Mouse (Mus musculus) 3T3-L1 (cell line): ENCODE measurements around the gene Sec14l2.

Experiments used
- DNase-seq: peaks from one replicate; pipeline ENCODE4 v3.0.0-alpha.2; 2015; ENCODE audit warnings: low read depth, low spot score

Sec14l2 gene

GRCm38 (mm10) chr11:4122742-4123579 is at the start of gene Sec14l2:
Sec14l2 (minus strand) TSS chr11:4123415.
- DNase-seq, result no peak

DNA sequence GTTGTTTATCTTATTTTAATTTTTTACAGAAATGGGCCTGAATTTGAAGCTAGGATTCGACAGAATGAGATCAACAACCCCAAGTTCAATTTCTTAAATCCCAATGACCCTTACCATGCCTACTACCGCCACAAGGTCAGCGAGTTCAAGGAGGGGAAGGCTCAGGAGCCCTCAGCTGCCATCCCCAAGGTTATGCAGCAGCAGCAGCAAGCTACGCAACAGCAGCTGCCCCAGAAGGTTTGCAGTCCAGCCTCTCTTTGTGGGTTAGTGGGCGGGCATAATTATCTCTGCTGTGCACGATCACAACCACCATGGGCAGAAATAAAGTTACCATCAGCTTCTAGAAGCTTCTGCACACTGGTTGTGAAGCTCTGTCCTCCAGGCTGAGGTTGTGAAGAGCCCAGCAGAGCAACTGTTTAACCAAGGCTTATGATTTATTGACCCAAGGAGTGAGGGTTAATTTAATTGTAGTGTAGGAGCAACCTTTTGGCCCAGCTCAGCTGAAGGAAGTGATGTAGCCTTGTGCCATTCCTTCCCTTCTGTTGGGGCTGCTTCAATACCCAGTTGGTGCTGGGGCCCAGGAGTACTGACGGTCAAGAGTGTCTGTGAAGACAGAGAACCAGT is 43.4 kb upstream of the Sec14l2 start:
- no peak for DNase-seq

DNA sequence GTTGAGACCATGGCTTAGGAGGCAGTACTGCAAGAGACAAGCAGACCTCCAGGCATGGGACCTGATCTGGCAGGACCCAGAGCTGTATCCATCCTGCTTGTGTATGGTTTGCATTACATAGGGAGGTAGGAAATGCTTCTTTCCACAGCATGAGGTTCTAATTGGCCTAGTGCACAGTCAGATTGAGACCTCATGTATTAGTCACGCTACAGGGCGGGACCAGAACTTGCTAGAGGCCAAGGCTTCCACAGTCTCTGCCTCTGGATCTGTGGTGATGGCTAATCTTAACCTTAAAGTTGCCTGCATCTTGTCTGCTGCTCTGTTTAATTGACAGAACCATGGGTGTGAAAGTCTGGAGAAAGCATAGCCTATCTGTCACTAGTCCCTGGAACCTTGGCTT is 41.5 kb upstream of the Sec14l2 start:
- DNase-seq, result peak; percentile 89

GRCm38 (mm10) chr11:4160758-4161480 is 37.7 kb upstream of the Sec14l2 start:
- DNase-seq, result peak; percentile 57

GRCm38 (mm10) chr11:4159808-4160708 is 36.8 kb upstream of the Sec14l2 start, which contains the start of the genes Ccdc157 and Sf3a1:
Ccdc157 (minus strand) TSS chr11:4160293.
Sf3a1 (plus strand) TSS chr11:4160350.
- DNase-seq, result peak; percentile 91

GRCm38 (mm10) chr11:4158676-4159075 is 35.5 kb upstream of the Sec14l2 start:
- no peak for DNase-seq

DNA sequence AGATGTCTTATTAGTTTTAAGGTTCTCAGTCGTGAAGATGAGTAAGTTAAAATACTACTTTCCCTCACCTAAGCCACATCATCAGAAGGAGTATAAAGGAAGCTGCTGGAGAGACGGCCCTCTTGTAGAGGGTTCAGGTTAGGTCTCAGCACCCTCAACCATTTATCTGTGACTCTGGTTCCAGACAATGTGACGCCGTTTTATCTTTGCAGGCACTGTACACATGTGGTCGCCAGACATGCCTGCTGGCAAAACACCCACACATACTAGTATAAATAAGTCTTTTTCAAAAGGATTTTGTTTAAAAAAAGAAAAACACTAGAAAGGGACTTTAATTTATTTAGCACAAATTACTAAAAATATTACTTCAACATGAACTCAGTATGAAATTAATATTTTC is 32.4 kb upstream of the Sec14l2 start:
- DNase-seq, result no peak

- DNase-seq, result no peak
These were observed 30.5 kb upstream of the Sec14l2 start for GRCm38 (mm10) chr11:4153694-4154093.

GRCm38 (mm10) chr11:4149886-4150285 is 26.7 kb upstream of the Sec14l2 start:
- DNase-seq, result no peak

GRCm38 (mm10) chr11:4148536-4149156 is 25.4 kb upstream of the Sec14l2 start:
- DNase-seq, result no peak

GRCm38 (mm10) chr11:4148120-4148519 is 24.9 kb upstream of the Sec14l2 start:
- DNase-seq, result no peak

DNA sequence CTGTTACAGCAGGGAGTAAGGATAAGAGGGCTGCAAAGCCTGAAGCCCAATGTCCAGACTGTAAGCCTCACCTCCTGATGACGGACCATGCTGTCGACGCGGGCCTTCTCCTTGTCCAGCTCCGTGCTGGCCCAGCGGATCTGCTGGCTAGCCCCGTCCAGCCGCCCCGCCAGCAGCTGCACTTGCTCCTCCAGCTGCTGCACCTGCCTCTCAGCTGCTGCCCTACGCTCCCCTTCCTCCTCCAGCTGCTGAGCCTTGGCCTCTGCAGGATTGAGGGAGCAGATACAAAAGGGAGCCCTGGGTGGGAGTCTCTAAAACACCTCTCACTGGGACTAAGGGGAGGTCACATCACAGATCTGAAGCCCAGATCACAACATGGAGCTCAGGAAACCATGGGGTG is 23.9 kb upstream of the Sec14l2 start:
- no peak for DNase-seq

- no peak for DNase-seq
These were observed 23.2 kb upstream of the Sec14l2 start for GRCm38 (mm10) chr11:4146381-4146780.

- no peak for DNase-seq
These were observed 20.3 kb upstream of the Sec14l2 start for GRCm38 (mm10) chr11:4143281-4144062.

DNA sequence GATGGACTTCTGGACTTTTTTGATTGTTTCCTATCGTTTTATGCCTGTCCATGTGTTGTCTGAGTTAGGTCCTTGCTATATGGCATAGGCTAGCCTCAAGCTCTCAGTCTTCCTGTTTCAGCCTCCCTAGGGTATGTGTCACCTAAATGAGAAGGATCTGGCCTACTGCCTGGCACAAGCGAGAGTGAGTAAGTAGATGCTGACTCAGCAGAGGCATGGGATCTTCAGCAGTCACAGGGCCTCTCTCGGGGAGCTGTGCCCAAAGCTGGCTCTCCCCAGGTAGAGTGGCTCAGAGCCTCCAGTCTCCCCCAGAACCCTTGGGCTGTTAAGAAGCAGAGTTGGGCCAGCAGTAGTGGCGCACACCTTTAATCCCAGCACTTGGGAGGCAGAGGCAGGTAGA is 19.1 kb upstream of the Sec14l2 start:
- peak; percentile 74 for DNase-seq

DNA sequence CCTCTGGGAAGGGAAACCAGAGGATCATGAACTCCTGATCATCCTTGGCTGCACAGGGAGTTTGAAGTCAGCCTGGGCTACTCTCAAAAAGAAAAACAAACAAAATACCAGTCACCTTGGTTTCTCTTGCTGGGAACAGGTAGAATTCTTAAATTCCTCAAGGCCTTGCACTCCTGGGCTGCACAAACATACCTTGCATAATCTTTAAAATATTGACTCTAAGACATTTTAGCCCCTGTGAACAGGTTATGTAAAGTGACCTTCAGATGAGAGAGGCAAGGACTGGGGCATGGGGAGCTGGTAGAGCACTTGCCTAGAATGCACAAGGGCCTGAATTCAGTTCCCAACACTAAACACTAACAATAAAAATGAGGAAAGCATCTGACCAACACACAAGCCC is 18.3 kb upstream of the Sec14l2 start:
- no peak for DNase-seq

DNA sequence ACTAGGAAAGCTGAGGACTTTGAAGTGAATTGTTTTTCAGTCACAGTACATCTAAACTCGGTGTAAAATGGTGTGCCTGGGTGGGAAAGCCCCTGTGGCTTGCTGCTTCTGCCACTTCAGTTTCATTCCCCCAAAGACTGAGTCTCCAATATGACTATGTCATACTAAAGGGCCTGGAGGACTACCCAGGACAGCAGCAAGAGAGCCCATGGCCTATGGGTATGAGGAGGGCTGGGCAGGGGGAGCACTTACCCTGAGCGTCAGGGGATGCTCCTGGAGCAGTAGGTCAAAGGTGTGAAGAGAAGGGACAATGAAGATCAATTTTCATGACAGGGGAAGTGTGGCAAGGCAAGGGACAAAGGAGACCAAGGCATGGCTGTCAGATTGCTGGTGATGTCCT is 15.7 kb upstream of the Sec14l2 start:
- no peak for DNase-seq

- DNase-seq, result peak; percentile 92
These were observed 12.0 kb upstream of the Sec14l2 start, which contains the start of gene Rnf215 for GRCm38 (mm10) chr11:4134986-4135935. Rnf215 (plus strand) TSS chr11:4135202.

- no peak for DNase-seq
These were observed 11.2 kb upstream of the Sec14l2 start for GRCm38 (mm10) chr11:4134400-4134799.
